Mouse (Mus musculus) heart, postnatal 0 days (tissue): ENCODE data around the gene Dnmbp.

Experiments
- CTCF ChIP-seq: IDR thresholded peaks from 2 replicates; pipeline ENCODE4 v1.5.1; 2016; ENCODE audit warnings: antibody characterized with exemption, control low read depth, low read depth
- EP300 ChIP-seq: IDR thresholded peaks from 2 replicates; pipeline ENCODE4 v1.6.1; 2016; ENCODE audit warnings: antibody characterized with exemption, low read depth

GRCm38 (mm10) chr19:43877364-43877763 lies 62.6 kb downstream of the Dnmbp start:
- TF ChIP-seq CTCF (no peak), EP300 (no peak)
